Mouse (Mus musculus) midbrain, embryonic 10.5 days (tissue): ENCODE results near the gene Allc. TPM values are rescaled to one million over a fixed set of nuclear protein-coding genes. Genes with fewer than 3 reads are reported as not detected.

Experiments used
- DNase-seq: peaks from one replicate; pipeline ENCODE4 v3.0.0-alpha.2; 2017; ENCODE audit warnings: low spot score
- H3K27ac ChIP-seq: fragments of 300-500 bp; sonication (generic); replicated peaks from 2 replicates; pipeline ENCODE4 v1.5.1; 2016; ENCODE audit warnings: mild to moderate bottlenecking
- H3K27me3 ChIP-seq: fragments of 300-500 bp; sonication (generic); 2 replicates; pipeline ENCODE4 v1.6.1; 2016; ENCODE audit warnings: low read depth, mild to moderate bottlenecking; ENCODE audit not compliant: poor library complexity, severe bottlenecking
- H3K36me3 ChIP-seq: fragments of 300-500 bp; sonication (generic); 2 replicates; pipeline ENCODE4 v1.6.1; 2016; ENCODE audit warnings: mild to moderate bottlenecking, moderate library complexity
- H3K4me1 ChIP-seq: fragments of 300-500 bp; sonication (generic); 2 replicates; pipeline ENCODE4 v1.6.1; 2016
- H3K4me3 ChIP-seq: fragments of 300-500 bp; sonication (generic); 2 replicates; pipeline ENCODE4 v1.5.1; 2016; ENCODE audit warnings: mild to moderate bottlenecking, moderate library complexity
- H3K9me3 ChIP-seq: fragments of 300-500 bp; sonication (generic); replicated peaks from 2 replicates; pipeline ENCODE4 v1.6.1; 2016; ENCODE audit warnings: mild to moderate bottlenecking
- WGBS: fragments of 180-500 bp; shearing (Covaris S2); methylation state at CpG from one replicate; pipeline ENCODE4 v1.1.7; 2016; 5-methylcytosine and 5-hydroxymethylcytosine counted together
- polyA plus RNA-seq: library from polyadenylated mRNA; unstranded; fragments of >200 nt; fragmentation: Nextera tagmentation; extraction: Ambion mirVana; gene quantifications from 2 replicates; pipeline ENCODE4 v1.2.1, GENCODE M21; 2016

Allc gene
- polyA plus RNA-seq: not detected in 2 replicates

DNA sequence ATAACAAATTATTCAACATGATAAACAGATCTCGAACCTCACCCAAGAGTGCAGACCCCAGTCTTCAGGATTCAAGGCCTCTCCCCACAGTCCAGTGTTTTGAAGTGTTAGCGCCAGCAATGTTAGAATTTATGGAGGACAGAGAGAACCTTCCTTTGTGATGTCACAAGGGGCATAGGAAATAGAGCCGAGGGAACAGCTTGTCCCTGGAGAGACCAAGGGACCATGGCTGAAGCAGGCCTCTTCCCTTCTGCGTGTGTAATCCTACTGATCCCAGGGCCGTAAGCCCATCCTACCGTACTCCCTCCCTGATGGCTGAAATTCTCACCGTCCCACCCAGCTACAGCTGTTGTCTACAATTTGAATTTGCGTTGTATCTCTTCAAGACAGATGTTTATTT is at the start of gene Allc:
Allc (minus strand) TSS at position 101 of the 400 bp plus-strand sequence.
- no peaks in the 10 kb centered on the region for H3K27me3 ChIP-seq
- H3K27ac ChIP-seq: no peak within 1 kb of the TSS
- no peaks in the 10 kb centered on the region for H3K9me3 ChIP-seq
- 90% methylated on average over 8 of the region's 8 CpGs for WGBS
- no peak for DNase-seq
- H3K4me3 ChIP-seq: no peak within 1 kb of the TSS
- H3K4me1 ChIP-seq: no peaks in the 10 kb centered on the region
- no peaks in the 10 kb centered on the region for H3K36me3 ChIP-seq

- WGBS: 96% methylated on average over 2 of the region's 2 CpGs
- DNase-seq: no peak
- H3K4me1 ChIP-seq: peaks cover 9% of the 10 kb centered on the region
Observed at GRCm38 (mm10) chr12:28628436-28628835, 46.1 kb upstream of the Allc start.

DNA sequence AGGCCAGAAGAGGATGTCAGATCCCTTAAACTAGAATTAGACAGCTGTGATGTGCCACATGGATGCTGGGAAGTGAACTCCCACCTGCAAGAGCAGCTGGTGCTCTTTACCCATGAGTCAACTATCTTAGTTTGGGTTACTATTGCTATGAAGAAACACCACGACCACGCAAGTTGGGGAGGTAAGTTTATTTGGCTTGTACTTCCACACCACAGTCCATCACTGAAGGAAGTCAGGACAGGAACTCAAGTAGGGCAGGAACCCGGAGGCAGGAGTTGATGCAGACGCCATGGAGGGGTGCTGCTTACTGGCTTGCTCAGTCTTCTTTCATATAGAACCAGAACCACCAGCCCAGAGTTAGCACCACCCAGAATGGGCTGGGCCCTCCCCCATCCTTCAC is 44.8 kb upstream of the Allc start:
- H3K4me3 ChIP-seq: no peak overlapping the region
- 83% methylated on average over 4 of the region's 4 CpGs for WGBS

More at GRCm38 (mm10) chr12:28628436-28628835, 46.1 kb upstream of the Allc start:
- Histone ChIP-seq H3K27ac (no peak overlapping the region), H3K4me3 (no peak overlapping the region), H3K9me3 (no peaks in the 10 kb centered on the region), H3K36me3 (peaks cover 56% of the 10 kb centered on the region), H3K27me3 (no peaks in the 10 kb centered on the region)

DNA sequence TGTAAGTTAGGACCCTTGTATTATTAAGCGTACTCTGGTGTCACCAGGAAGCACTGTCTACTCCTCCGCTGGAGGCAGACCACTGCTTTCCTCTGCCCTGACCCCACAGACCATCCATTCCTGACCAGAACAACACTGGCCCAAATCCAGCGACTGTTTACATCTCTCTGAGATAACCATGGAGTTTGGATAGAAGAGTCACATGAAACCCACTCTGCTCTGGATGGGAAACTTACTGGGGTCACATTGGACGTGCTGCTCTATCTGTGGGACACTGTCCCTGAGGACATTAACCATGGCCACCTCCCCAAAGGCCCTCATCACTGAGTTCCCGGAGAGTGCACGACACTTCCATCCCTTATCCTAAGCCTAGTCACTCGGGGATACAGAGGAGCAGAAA is 43.1 kb upstream of the Allc start:
- Histone ChIP-seq H3K4me3 (no peak overlapping the region), H3K9me3 (no peaks in the 10 kb centered on the region), H3K27me3 (no peaks in the 10 kb centered on the region), H3K36me3 (peaks cover 25% of the 10 kb centered on the region), H3K4me1 (peaks cover 8% of the 10 kb centered on the region), H3K27ac (no peak overlapping the region)
- 86% methylated on average over 7 of the region's 7 CpGs for WGBS
- DNase-seq: no peak

More for the DNA sequence above, 44.8 kb upstream of the Allc start:
- H3K36me3 ChIP-seq: peaks cover 42% of the 10 kb centered on the region
- DNase-seq: no peak
- H3K27me3 ChIP-seq: no peaks in the 10 kb centered on the region
- H3K4me1 ChIP-seq: no peaks in the 10 kb centered on the region
- H3K27ac ChIP-seq: no peak overlapping the region
- no peaks in the 10 kb centered on the region for H3K9me3 ChIP-seq

DNA sequence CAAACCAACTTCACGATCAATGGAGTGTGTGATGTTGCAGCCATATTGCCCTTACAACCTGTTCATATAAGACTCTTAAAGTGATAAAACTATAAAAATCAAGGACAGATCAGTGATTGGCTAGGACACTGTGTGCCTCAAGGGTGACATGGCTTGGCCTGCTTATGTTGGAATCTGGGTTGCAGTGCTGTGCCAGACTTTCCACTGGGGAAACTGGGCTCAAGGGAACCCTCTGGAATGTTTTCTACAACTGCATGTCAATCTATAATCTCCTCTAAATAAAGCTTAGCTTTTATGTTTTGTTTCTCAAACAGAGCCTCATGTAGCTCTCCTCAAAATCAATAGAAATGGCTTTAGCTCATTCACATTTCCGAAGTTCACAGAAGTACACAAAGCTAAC is 41.9 kb upstream of the Allc start:
- no peak overlapping the region for H3K4me3 ChIP-seq
- no peaks in the 10 kb centered on the region for H3K9me3 ChIP-seq
- H3K36me3 ChIP-seq: peaks cover 14% of the 10 kb centered on the region
- DNase-seq: no peak
- WGBS: 89% methylated on average over 2 of the region's 2 CpGs
- H3K27ac ChIP-seq: no peak overlapping the region
- H3K4me1 ChIP-seq: peaks cover 8% of the 10 kb centered on the region
- H3K27me3 ChIP-seq: no peaks in the 10 kb centered on the region

DNA sequence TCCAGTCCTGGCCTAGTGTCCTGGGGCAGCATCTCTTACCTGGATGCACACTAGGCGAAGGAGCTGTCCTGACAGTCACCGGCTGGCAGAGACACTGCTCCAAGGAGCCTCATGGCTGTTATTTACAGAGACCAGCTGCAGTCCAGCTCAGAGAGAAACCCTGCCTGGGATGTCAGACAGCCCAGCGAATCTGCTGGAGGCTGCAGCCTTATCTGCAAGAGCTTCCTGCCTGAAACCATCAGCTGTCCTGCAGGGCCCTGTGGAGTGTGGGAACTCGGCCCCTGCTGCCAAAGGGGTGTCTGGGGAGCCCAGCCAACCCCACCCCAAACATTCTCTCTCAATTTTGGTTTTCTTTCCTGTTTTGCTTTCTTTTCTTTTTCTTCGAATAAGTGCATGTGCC is 40.9 kb upstream of the Allc start, which contains the start of gene Colec11:
Colec11 (minus strand) TSS at position 183 of the 400 bp plus-strand sequence.
- peaks cover 3% of the 10 kb centered on the region for H3K36me3 ChIP-seq
- H3K4me3 ChIP-seq: no peak within 1 kb of the TSS
- H3K4me1 ChIP-seq: peaks cover 8% of the 10 kb centered on the region
- DNase-seq: no peak
- no peak within 1 kb of the TSS for H3K27ac ChIP-seq
- WGBS: 68% methylated on average over 5 of the region's 5 CpGs
- H3K27me3 ChIP-seq: no peaks in the 10 kb centered on the region
- no peaks in the 10 kb centered on the region for H3K9me3 ChIP-seq

DNA sequence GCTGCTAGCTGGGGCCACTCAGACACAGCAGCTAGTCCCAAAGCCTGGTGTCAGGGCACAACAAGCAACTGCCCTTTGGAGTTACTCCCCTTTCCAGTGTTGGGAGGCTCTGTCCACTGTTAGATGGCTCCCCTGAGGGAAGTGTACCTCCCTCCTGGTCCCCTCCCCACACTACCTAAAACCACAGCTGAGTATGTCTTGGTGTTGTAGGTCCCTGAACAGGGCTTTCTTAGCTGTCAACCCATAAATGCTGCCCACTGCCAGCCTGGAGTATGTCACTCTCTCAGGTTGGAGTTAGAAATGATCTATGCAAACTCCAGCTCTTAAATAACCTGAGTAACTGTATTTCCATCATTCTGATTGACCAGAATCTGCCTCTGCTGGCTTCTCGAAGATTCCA is 40.3 kb upstream of the Allc start:
- no peak for DNase-seq
- 92% methylated on average over 1 of the region's 1 CpGs for WGBS
- no peak overlapping the region for H3K4me3 ChIP-seq
- H3K4me1 ChIP-seq: peaks cover 8% of the 10 kb centered on the region
- H3K9me3 ChIP-seq: no peaks in the 10 kb centered on the region
- no peaks in the 10 kb centered on the region for H3K36me3 ChIP-seq
- H3K27ac ChIP-seq: no peak overlapping the region
- H3K27me3 ChIP-seq: no peaks in the 10 kb centered on the region

DNA sequence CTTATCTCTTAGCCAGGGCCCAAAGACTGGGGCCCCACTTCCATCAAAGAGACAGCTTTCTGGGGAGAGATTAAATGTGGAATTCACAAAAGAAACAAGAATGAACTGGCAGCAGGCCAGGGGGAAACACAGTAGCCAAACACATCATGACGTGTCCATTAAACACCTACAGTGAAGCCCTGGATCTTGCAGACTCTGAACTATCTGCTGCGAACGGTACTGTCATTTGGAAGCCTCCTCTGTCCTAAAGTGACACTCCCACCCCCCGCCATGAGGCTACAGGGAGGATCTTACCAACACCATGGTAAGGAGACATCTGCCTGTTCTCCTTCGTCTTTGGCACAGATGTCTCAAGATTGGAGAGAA is 39.8 kb upstream of the Allc start:
- no peak overlapping the region for H3K4me3 ChIP-seq
- no peak overlapping the region for H3K27ac ChIP-seq
- WGBS: 69% methylated on average over 5 of the region's 5 CpGs
- no peaks in the 10 kb centered on the region for H3K27me3 ChIP-seq
- H3K4me1 ChIP-seq: peaks cover 8% of the 10 kb centered on the region
- DNase-seq: no peak
- no peaks in the 10 kb centered on the region for H3K36me3 ChIP-seq
- no peaks in the 10 kb centered on the region for H3K9me3 ChIP-seq

DNA sequence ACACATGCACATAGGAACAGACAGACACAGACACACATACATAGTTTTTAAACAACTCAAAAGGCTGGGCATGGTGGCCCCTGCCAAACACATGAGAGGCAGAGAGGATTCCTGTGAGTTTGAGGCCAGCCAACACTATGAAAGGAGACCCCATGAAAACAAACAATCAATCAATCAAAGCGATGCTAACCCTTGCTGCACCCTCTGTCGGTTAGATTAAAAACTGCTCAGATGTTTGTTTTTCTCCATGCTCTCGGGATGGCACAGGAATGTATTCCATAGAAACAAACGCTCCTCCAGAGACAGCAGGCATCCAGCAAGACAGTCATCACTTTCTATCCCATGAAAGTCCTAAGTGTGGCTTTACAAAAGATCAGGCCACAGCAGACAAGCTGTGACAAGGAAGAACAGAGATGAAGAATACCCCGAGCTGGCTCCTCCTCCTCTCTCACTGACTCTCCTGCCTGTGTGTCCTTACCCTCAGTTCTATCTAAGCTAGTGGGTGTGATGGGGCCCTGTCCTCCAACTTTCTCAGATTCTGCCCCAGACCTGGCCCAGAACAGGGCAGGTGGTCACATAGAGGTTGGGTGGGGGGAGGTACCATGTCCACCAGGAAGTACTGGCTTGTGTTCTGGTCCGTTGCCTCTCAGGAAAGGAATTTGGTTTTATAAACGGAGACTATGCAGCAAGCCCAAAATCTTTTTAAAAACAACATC is 39.3 kb upstream of the Allc start:
- Histone ChIP-seq H3K27ac (no peak overlapping the region), H3K4me1 (peaks cover 8% of the 10 kb centered on the region), H3K36me3 (no peaks in the 10 kb centered on the region), H3K27me3 (no peaks in the 10 kb centered on the region), H3K4me3 (no peak overlapping the region), H3K9me3 (no peaks in the 10 kb centered on the region)
- no peak for DNase-seq
- WGBS: 43% methylated on average over 7 of the region's 7 CpGs

DNA sequence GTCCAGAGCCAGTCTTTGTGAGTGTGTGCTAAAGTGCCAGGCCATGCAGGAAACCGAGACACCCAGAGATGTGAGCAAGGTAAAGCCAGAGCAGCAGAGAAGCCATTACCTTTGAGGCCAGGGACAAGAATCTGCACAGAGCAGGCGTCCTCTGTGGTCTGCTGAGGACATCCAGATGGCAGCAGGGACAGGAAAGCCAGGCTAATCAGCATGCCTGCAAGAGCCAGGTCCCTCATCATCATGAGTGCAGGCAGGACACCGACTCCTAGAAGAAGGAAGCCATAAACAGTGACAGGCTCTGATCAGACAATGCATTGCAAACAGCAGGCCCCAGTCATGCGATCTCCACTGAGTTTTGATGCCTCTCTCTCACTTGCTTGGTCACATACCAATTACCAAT is 35.0 kb upstream of the Allc start:
- DNase-seq: no peak
- Histone ChIP-seq H3K27ac (no peak overlapping the region), H3K27me3 (no peaks in the 10 kb centered on the region), H3K4me1 (peaks cover 8% of the 10 kb centered on the region), H3K36me3 (no peaks in the 10 kb centered on the region), H3K4me3 (no peak overlapping the region), H3K9me3 (no peaks in the 10 kb centered on the region)
- WGBS: 67% methylated on average over 4 of the region's 4 CpGs

GRCm38 (mm10) chr12:28614401-28614800 is 32.1 kb upstream of the Allc start:
- Histone ChIP-seq H3K4me3 (no peak overlapping the region), H3K36me3 (no peaks in the 10 kb centered on the region), H3K4me1 (no peaks in the 10 kb centered on the region; the same call in 1 of the 2 replicates), H3K27me3 (no peaks in the 10 kb centered on the region), H3K27ac (no peak overlapping the region), H3K9me3 (no peaks in the 10 kb centered on the region)
- no peak for DNase-seq
- 77% methylated on average over 7 of the region's 7 CpGs for WGBS

- Histone ChIP-seq H3K36me3 (no peaks in the 10 kb centered on the region), H3K4me1 (peaks cover 4% of the 10 kb centered on the region; the same call in 1 of the 2 replicates), H3K27ac (no peak overlapping the region), H3K27me3 (no peaks in the 10 kb centered on the region), H3K4me3 (no peak overlapping the region), H3K9me3 (no peaks in the 10 kb centered on the region)
- WGBS: 84% methylated on average over 6 of the region's 6 CpGs
- no peak for DNase-seq
Observed at GRCm38 (mm10) chr12:28612391-28612790, 30.1 kb upstream of the Allc start.

DNA sequence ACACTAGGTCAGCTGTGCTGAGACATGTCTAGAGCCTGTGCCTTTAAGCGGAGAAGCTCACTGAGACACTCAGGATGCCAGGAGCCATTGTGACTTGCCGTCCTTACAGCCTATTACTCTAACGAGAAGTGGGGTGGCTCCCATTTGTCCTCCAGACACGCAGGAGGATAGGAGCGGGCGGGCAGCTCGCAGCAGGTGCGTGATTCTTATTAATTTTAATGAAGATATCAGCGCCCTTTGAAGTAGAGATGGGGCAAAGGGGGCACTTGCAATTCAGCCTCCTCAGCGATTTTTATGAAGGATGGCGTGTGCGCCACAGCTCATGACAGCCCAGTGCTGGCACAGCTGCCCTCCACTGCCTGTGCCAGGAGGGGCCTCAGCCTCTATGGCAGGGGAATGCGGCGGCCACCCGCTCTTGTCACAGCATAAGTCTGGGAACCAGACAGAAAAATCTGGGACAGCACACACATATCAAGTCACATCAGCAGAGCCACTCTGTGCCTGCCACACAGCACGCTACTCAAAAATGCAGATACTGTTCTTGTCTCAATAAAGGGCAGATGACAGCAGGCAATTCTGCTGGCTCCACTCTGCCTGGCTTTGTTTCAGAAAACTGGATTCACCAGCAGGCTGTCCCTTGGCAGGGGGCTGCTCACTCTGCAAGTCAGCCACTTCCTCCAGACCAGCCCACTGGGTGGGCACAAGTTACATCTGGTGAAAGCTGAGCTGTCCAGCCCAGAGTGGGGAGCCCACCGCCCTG is 25.4 kb upstream of the Allc start:
- 75% methylated on average over 17 of the region's 17 CpGs for WGBS

More for the DNA sequence above, 25.4 kb upstream of the Allc start:
- Histone ChIP-seq H3K36me3 (no peaks in the 10 kb centered on the region), H3K4me1 (peaks cover 8% of the 10 kb centered on the region), H3K27ac (no peak overlapping the region; the same call in 1 of the 2 replicates), H3K27me3 (no peaks in the 10 kb centered on the region), H3K4me3 (no peak overlapping the region), H3K9me3 (no peaks in the 10 kb centered on the region)
- no peak for DNase-seq
